Mouse (Mus musculus) heart, embryonic 16.5 days (tissue): ENCODE data around the gene Ddi1. TPM values are rescaled to one million over a fixed set of nuclear protein-coding genes. Genes with fewer than 3 reads are reported as not detected.
"Not testable (repeated sequence)": the region's sequence is repeated elsewhere in the genome, so short reads cannot be mapped to it uniquely, and the experiment has no call there.

ENCODE experiments used
- ATAC-seq: fragments of 200-750 bp; cut with Nextera tagmentation; replicated peaks from 2 replicates; pipeline ENCODE4 v1.8.0; 2017; ENCODE audit warnings: moderate number of reproducible peaks; ENCODE audit not compliant: insufficient read depth, low FRiP score; ENCODE audit errors: extremely low read depth
- H3K27ac ChIP-seq: fragments of 300-500 bp; sonication (generic); 2 replicates; pipeline ENCODE4 v1.5.1; 2014; ENCODE audit warnings: mild to moderate bottlenecking, low read length, control low read depth, moderate library complexity
- H3K27me3 ChIP-seq: fragments of 300-500 bp; sonication (generic); 2 replicates; pipeline ENCODE4 v1.6.1; 2014; ENCODE audit warnings: low read length, mixed read lengths; ENCODE audit not compliant: control insufficient read depth, insufficient read depth
- H3K36me3 ChIP-seq: fragments of 300-500 bp; sonication (generic); 2 replicates; pipeline ENCODE4 v1.6.1; 2014; ENCODE audit not compliant: control insufficient read depth, insufficient read depth
- H3K4me1 ChIP-seq: fragments of 300-500 bp; sonication (generic); 2 replicates; pipeline ENCODE4 v1.6.1; 2014; ENCODE audit warnings: low read length, mixed read lengths; ENCODE audit not compliant: control insufficient read depth, insufficient read depth
- H3K4me2 ChIP-seq: fragments of 300-500 bp; sonication (generic); 2 replicates; pipeline ENCODE4 v1.6.1; 2014; ENCODE audit warnings: low read depth, mild to moderate bottlenecking, control low read depth, low read length
- H3K4me3 ChIP-seq: fragments of 300-500 bp; sonication (generic); 2 replicates; pipeline ENCODE4 v1.5.1; 2014; ENCODE audit warnings: mild to moderate bottlenecking, control low read depth, low read length
- H3K9ac ChIP-seq: fragments of 300-500 bp; sonication (generic); 2 replicates; pipeline ENCODE4 v1.6.1; 2014; ENCODE audit warnings: low read length, control low read depth
- H3K9me3 ChIP-seq: fragments of 300-500 bp; sonication (generic); replicated peaks from 2 replicates; pipeline ENCODE4 v1.6.1; 2016; ENCODE audit warnings: low read length; ENCODE audit not compliant: control insufficient read depth
- WGBS: fragments of 180-500 bp; shearing (Covaris S2); extraction: QIAGEN DNeasy Blood & Tissue Kit; methylation state at CpG from one replicate; pipeline ENCODE4 v1.1.7; 2014; 5-methylcytosine and 5-hydroxymethylcytosine counted together
- polyA plus RNA-seq: library from polyadenylated mRNA; unstranded; fragments of >200 nt; fragmentation: Nextera tagmentation; extraction: Ambion mirVana; gene quantifications from 2 replicates; pipeline ENCODE4 v1.2.1, GENCODE M21; 2015

Gene Ddi1
- polyA plus RNA-seq, 1 experiment from 2014 or later: 0.07 TPM

DNA sequence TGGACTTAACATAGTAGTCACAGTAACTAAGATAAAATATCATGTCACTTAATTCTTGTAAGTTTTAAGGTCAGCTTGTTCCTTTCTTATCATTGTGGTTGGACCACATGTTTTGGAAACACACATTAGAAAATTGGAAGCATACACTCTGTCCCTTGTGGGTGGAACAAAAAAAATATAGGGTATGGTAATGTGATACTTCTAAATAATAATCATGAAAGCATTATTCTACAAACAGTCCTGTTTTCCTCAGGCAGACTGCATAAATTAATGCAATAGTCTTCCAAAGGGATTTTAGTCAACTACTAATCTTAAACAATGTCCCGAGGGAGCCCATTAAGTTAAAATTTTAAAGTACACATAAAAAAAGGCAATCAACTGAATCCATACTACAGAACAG lies 6.7 kb upstream of the Ddi1 start:
- 95% methylated on average over 1 of the region's 1 CpGs for WGBS
- H3K4me3 ChIP-seq: no peak overlapping the region
- no peak overlapping the region for H3K27ac ChIP-seq
- no peak overlapping the region for H3K4me2 ChIP-seq
- ATAC-seq: no peak
- no peaks in the 10 kb centered on the region for H3K27me3 ChIP-seq
- H3K9ac ChIP-seq: no peak overlapping the region
- H3K4me1 ChIP-seq: no peaks in the 10 kb centered on the region
- no peaks in the 10 kb centered on the region for H3K9me3 ChIP-seq
- no peaks in the 10 kb centered on the region for H3K36me3 ChIP-seq

GRCm38 (mm10) chr9:6264820-6265219 lies 4.8 kb downstream of the Ddi1 start:
- 81% methylated on average over 2 of the region's 2 CpGs for whole genome bisulfite sequencing
- Histone ChIP-seq H3K27ac (no peak overlapping the region), H3K9ac (no peak overlapping the region), H3K36me3 (no peaks in the 10 kb centered on the region), H3K4me1 (no peaks in the 10 kb centered on the region), H3K9me3 (no peaks in the 10 kb centered on the region), H3K27me3 (no peaks in the 10 kb centered on the region), H3K4me3 (no peak overlapping the region), H3K4me2 (no peak overlapping the region)
- no peak for ATAC-seq

DNA sequence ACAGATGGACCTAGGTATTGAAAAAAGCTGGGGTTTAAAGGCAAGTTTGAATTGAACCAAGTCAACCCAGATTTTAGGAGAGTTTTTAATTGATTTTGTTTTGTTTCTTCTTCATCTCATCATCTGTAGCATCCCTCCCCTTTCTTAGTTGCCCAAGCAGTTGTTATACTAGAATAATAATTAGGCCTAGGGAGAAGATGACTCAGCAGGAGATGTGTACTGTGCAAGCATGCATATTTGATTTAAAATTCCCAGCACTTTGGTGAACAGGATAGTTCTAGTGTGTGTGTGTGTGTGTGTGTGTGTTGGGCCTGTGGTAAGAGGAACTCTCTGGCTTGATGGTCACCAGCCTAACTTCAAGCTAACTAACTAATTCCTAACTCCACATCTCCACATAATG lies 12.6 kb downstream of the Ddi1 start:
- no peaks in the 10 kb centered on the region for H3K36me3 ChIP-seq
- H3K4me1 ChIP-seq: no peaks in the 10 kb centered on the region
- no peak overlapping the region for H3K4me3 ChIP-seq
- no peak overlapping the region for H3K27ac ChIP-seq
- no peaks in the 10 kb centered on the region for H3K9me3 ChIP-seq
- no peak for ATAC-seq
- H3K9ac ChIP-seq: no peak overlapping the region
- H3K4me2 ChIP-seq: no peak overlapping the region
- no peaks in the 10 kb centered on the region for H3K27me3 ChIP-seq

DNA sequence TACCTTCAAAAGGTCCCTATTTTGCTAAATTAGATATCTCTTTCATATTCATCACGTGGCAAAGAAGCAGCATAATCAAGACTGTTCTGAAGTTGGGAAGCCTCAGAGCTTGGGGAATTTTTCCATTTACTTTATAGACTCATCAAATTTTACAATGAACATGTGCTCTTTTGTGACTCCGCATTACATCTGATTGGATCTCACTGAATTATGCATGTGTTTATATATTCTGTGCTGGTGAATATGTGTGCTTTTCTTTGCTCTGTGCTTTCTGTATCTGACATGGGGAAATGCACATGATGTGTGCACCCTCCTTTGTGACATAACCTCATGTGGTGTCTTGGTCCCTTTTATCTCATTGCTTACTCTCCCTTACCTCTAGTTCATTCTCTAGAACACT lies 17.7 kb downstream of the Ddi1 start:
- no peak for ATAC-seq
- no peak overlapping the region for H3K27ac ChIP-seq
- WGBS: 79% methylated on average over 2 of the region's 2 CpGs
- no peak overlapping the region for H3K4me2 ChIP-seq
- no peaks in the 10 kb centered on the region for H3K9me3 ChIP-seq
- H3K27me3 ChIP-seq: no peaks in the 10 kb centered on the region
- H3K4me3 ChIP-seq: no peak overlapping the region
- H3K9ac ChIP-seq: no peak overlapping the region
- H3K4me1 ChIP-seq: no peaks in the 10 kb centered on the region
- H3K36me3 ChIP-seq: no peaks in the 10 kb centered on the region

GRCm38 (mm10) chr9:6250320-6250719 lies 19.3 kb downstream of the Ddi1 start:
- no peak for ATAC-seq
- no peaks in the 10 kb centered on the region for H3K9me3 ChIP-seq
- no peak overlapping the region for H3K27ac ChIP-seq
- no peak overlapping the region for H3K9ac ChIP-seq
- no peaks in the 10 kb centered on the region for H3K4me1 ChIP-seq
- WGBS: 67% methylated on average over 1 of the region's 1 CpGs
- H3K27me3 ChIP-seq: no peaks in the 10 kb centered on the region
- H3K36me3 ChIP-seq: no peaks in the 10 kb centered on the region
- H3K4me2 ChIP-seq: no peak overlapping the region
- H3K4me3 ChIP-seq: no peak overlapping the region

DNA sequence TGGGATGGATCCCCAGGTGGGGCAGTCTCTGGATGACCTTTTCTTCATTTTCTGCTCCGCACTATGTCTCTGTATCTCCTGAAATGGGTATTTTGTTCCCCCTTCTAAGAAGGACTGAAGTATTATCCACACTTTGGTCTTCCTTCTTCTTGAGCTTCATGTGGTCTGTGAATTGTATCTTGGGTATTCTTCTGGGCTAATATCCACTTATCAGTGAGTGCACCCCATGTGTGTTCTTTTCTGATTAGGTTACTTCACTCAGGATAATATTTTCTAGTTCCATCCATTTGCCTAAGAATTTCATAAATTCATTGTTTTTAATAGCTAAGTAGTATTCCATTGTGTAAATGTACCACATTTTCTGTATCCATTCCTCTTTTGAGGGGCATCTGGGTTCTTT lies 33.7 kb downstream of the Ddi1 start:
- H3K4me2 ChIP-seq, H3K27ac ChIP-seq, H3K4me1 ChIP-seq, H3K9me3 ChIP-seq, ATAC-seq, H3K36me3 ChIP-seq, H3K4me3 ChIP-seq, H3K27me3 ChIP-seq, H3K9ac ChIP-seq: not testable (repeated sequence)
- 91% methylated on average over 1 of the region's 1 CpGs for WGBS

- no peak overlapping the region for H3K27ac ChIP-seq
- WGBS: 69% methylated on average over 1 of the region's 1 CpGs
- no peaks in the 10 kb centered on the region for H3K9me3 ChIP-seq
- H3K27me3 ChIP-seq: no peaks in the 10 kb centered on the region
- no peak overlapping the region for H3K4me3 ChIP-seq
- ATAC-seq: no peak
- no peak overlapping the region for H3K4me2 ChIP-seq
- H3K9ac ChIP-seq: no peak overlapping the region
- H3K36me3 ChIP-seq: no peaks in the 10 kb centered on the region
- no peaks in the 10 kb centered on the region for H3K4me1 ChIP-seq
Observed at GRCm38 (mm10) chr9:6217505-6217904, 52.1 kb downstream of the Ddi1 start.

- no peaks in the 10 kb centered on the region for H3K36me3 ChIP-seq
- no peak overlapping the region for H3K27ac ChIP-seq
- WGBS: 58% methylated on average over 5 of the region's 5 CpGs
- H3K9ac ChIP-seq: no peak overlapping the region
- no peaks in the 10 kb centered on the region for H3K4me1 ChIP-seq
- H3K4me2 ChIP-seq: no peak overlapping the region
- H3K9me3 ChIP-seq: no peaks in the 10 kb centered on the region
- no peak for ATAC-seq
- no peaks in the 10 kb centered on the region for H3K27me3 ChIP-seq
- H3K4me3 ChIP-seq: no peak overlapping the region
Observed at GRCm38 (mm10) chr9:6212862-6213261, 56.8 kb downstream of the Ddi1 start.
